Mouse (Mus musculus) neutrophil, adult 59 days (primary cell): ENCODE data around the gene Arhgdib. TPM values are rescaled to one million over a fixed set of nuclear protein-coding genes. Genes with fewer than 3 reads are reported as not detected.

Source experiments
- total RNA-seq, 2 experiments: library from RNA; stranded (reverse); gene quantifications; 1 replicate in 1 of 2; 2 replicates in 1 of 2; pipeline ENCODE4 v1.2.4; 2023

Gene Arhgdib
- 1,000 to 10,000 TPM; 2,191 to 2,276 TPM for total RNA-seq

GRCm38 (mm10) chr6:136941051-136942021 lies at the start of gene Arhgdib:
Gene Arhgdib (minus strand): TSS chr6:136941899.

GRCm38 (mm10) chr6:136923532-136923931 lies 18.2 kb downstream of the Arhgdib start, which contains the start of gene Pde6h:
Gene Pde6h (plus strand): TSS chr6:136923832.

GRCm38 (mm10) chr6:136922080-136922479 lies 19.6 kb downstream of the Arhgdib start, which contains the start of gene Erp27:
Gene Erp27 (minus strand): TSS chr6:136922180.

DNA sequence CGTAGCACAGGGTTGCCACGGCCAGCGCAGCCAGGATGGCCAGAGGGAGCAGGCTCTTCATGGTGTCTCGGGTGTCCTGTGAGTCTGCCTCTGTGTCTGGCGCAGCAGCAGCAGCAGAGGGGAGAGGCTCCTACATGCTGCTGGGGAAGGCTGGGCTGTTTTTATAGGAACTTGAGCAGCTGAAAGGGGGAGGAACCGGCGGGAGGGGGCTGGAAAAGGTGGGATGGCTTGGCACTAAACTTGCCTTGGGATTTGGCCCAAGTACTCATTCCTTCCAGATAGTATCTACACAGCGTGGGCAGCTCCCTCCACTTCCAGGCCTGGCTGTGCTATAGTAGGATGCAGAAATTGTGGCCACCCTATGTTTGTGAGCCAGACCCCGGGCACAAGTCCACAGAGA lies 66.0 kb downstream of the Arhgdib start, which contains the start of gene Mgp:
TSS of gene Mgp (minus strand) at position 154 of the 400 bp plus-strand sequence.

Other genes with a start within 250 kb of the Arhgdib start
- gene Gucy2c, start 160.1 kb downstream of the Arhgdib start, total RNA-seq, result under 1 TPM; 0.31 to 0.53 TPM
- 10 to 100 TPM; 68.4 to 70.9 TPM for gene Hist4h4, start 137.5 kb downstream of the Arhgdib start, total RNA-seq
- gene H2afj, start 133.7 kb downstream of the Arhgdib start, total RNA-seq, result 10 to 100 TPM; 86.8 to 98.0 TPM
- gene BC049715, start 114.3 kb downstream of the Arhgdib start, total RNA-seq, result 1 to 10 TPM; 2.5 to 2.8 TPM
- 100 to 1,000 TPM in 1 of 2 experiments, 10 to 100 TPM in 1; 94.5 to 101 TPM for gene Wbp11, start 113.7 kb downstream of the Arhgdib start, total RNA-seq
- gene Smco3, start 106.4 kb downstream of the Arhgdib start, total RNA-seq, result not detected
- gene Art4, start 84.2 kb downstream of the Arhgdib start, total RNA-seq, result 1 to 10 TPM in 1 of 2 experiments, under 1 TPM in 1; 0.24 to 1.1 TPM
- gene Mgp, start 66.1 kb downstream of the Arhgdib start, total RNA-seq, result not detected
- 1 to 10 TPM; 4.8 to 5.0 TPM for gene Erp27, start 19.7 kb downstream of the Arhgdib start, total RNA-seq
- gene Pde6h, start 18.1 kb downstream of the Arhgdib start, total RNA-seq, result under 1 TPM in 1 of 2 experiments, not detected in 1; 0.07 TPM
- gene Rerg, start 228.6 kb upstream of the Arhgdib start, total RNA-seq, result not detected